26 mouse cellular contexts compared by ENCODE assay signal in the genomic region with DNA sequence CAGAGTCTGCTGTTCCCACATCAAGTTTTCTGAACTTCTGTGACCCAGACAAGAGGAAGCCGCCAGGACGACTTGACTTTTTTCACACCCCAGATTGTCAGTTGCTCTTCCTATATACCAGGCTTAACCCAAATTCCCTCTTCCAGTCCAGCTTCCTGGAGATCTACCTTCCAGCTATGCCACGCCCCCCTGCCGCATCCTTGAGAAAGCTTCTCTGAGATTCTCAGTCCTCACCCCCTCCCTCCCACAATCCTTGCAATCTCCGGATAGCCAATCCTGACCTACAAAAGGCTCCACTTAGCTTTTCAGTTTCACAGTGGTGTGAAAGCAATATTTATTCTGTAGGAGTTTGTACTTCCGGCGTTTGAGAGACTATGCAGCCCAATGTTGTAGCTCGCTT.
DNase-seq lines count a peak whose midpoint lies in the region; ATAC-seq and TF ChIP-seq lines count a peak whose summit lies in the region.
"Had no signal": no experiment of that assay in that cellular context is flagged by ENCODE, and none has a peak within 500 bp of the region (broad histone marks: within the 10 kb centered on the region; RNA-seq: fewer than 3 reads in every experiment).

No protein-coding gene starts in this region.

- TF ChIP-seq POLR2A in bone marrow macrophage, adult 2 months (IDR thresholded peaks at IDR 0.05; ENCODE audit: borderline replicate concordance, low read depth, low read length): no peak

- H3K4me3 ChIP-seq in bone marrow macrophage, adult 2 months (ENCODE audit: insufficient read depth, low read length): no peak overlapping the region
- no peak overlapping the region for H3K4me3 ChIP-seq in midbrain, embryonic 11.5 days (ENCODE audit: low read depth, low read length)
- H3K4me3 ChIP-seq: embryonic facial prominence, embryonic 15.5 days; erythroblast, embryonic 14.5 days; forebrain, embryonic 10.5 days; heart, embryonic 10.5 days; hindbrain, embryonic 12.5 days had no signal

- DNase-seq in cerebellum, adult 9-11 months: peak; percentile 42
- no peak for DNase-seq in cerebellum, adult 8-10 months
- peak; percentile 12 for DNase-seq in right cerebral cortex, adult 18-20 months
- DNase-seq in right cerebral cortex, postnatal 14 days: no peak
- DNase-seq in midbrain, embryonic 11.5 days (ENCODE audit: low spot score, missing footprints): no peak
- no peak for DNase-seq in gastrocnemius, adult 8-10 months (ENCODE audit: low spot score in 2 of 2)
- DNase-seq: adrenal gland, adult 8-10 months; adrenal gland, postnatal 36 days; B cell, adult 2 months; cerebellum, adult 18-20 months; cerebellum, postnatal 14 days; embryo, embryonic 11 days; gastrocnemius, postnatal 10 days; heart, adult 18-20 months; heart, postnatal 10 days; heart, postnatal 4 days had no signal

- H3K36me3 ChIP-seq in midbrain, embryonic 11.5 days (ENCODE audit: control insufficient read depth, insufficient read depth, low read length): no peaks in the 10 kb centered on the region
- H3K36me3 ChIP-seq: embryonic facial prominence, embryonic 15.5 days; forebrain, embryonic 10.5 days; heart, embryonic 10.5 days; hindbrain, embryonic 12.5 days had no signal

- no peak for TF ChIP-seq CTCF in bone marrow macrophage, adult 2 months (IDR thresholded peaks at IDR 0.05; ENCODE audit: low read depth, low read length)

- H3K9me3 ChIP-seq in midbrain, embryonic 11.5 days (ENCODE audit: control insufficient read depth, low read length): no peaks in the 10 kb centered on the region
- H3K9me3 ChIP-seq: embryonic facial prominence, embryonic 15.5 days; forebrain, embryonic 10.5 days; heart, embryonic 10.5 days; hindbrain, embryonic 12.5 days had no signal

- peaks cover 24% of the 10 kb centered on the region for H3K4me1 ChIP-seq in bone marrow macrophage, adult 2 months (ENCODE audit: control insufficient read depth, insufficient read depth, low read length)
- H3K4me1 ChIP-seq in midbrain, embryonic 11.5 days (ENCODE audit: control insufficient read depth, insufficient read depth, low read length): no peaks in the 10 kb centered on the region
- H3K4me1 ChIP-seq: hindbrain, embryonic 12.5 days had no signal

- no peak overlapping the region for H3K4me2 ChIP-seq in midbrain, embryonic 11.5 days
- H3K4me2 ChIP-seq: embryonic facial prominence, embryonic 15.5 days; hindbrain, embryonic 12.5 days had no signal

- no peak overlapping the region for H3K9ac ChIP-seq in midbrain, embryonic 11.5 days (ENCODE audit: low read length)
- H3K9ac ChIP-seq: embryonic facial prominence, embryonic 15.5 days; hindbrain, embryonic 12.5 days had no signal

- ATAC-seq in midbrain, embryonic 11.5 days (ENCODE audit: low FRiP score): no peak
- ATAC-seq: CD4-positive, CD25-positive, alpha-beta regulatory T cell, adult 4 months; forebrain, embryonic 14.5 days; hindbrain, embryonic 16.5 days; Patski had no signal

- H3K27me3 ChIP-seq in midbrain, embryonic 11.5 days (ENCODE audit: control insufficient read depth, insufficient read depth, low read length): no peaks in the 10 kb centered on the region
- H3K27me3 ChIP-seq: embryonic facial prominence, embryonic 15.5 days; hindbrain, embryonic 12.5 days had no signal

- WGBS in midbrain, embryonic 11.5 days: 76% methylated on average over 8 of the region's 8 CpGs

- H3K27ac ChIP-seq in bone marrow macrophage, adult 2 months (ENCODE audit: insufficient read depth, low read depth, low read length): 0 out of 2 replicates have a peak overlapping the region, but pooled peaks have one; percentile 41
- no peak overlapping the region for H3K27ac ChIP-seq in midbrain, embryonic 11.5 days (ENCODE audit: low read depth, low read length)
- H3K27ac ChIP-seq: embryonic facial prominence, embryonic 15.5 days; forebrain, embryonic 10.5 days; heart, embryonic 10.5 days; hindbrain, embryonic 12.5 days had no signal

Comparison
In these comparisons a context has a peak if more than half of its experiments do, and no peak if none do; other contexts are left out.
1. DNase-seq: peak in cerebellum, adult 9-11 months (single experiment) and right cerebral cortex, adult 18-20 months (single experiment); none in cerebellum, adult 8-10 months (single experiment), right cerebral cortex, postnatal 14 days (single experiment), midbrain, embryonic 11.5 days (single experiment) and gastrocnemius, adult 8-10 months (0 of 2).